Mouse (Mus musculus) midbrain, embryonic 10.5 days (tissue): ENCODE results near the gene Banf1. TPM values are rescaled to one million over a fixed set of nuclear protein-coding genes. Genes with fewer than 3 reads are reported as not detected.
"Not testable (repeated sequence)": the region's sequence is repeated elsewhere in the genome, so short reads cannot be mapped to it uniquely, and the experiment has no call there.

ENCODE experiments used
- DNase-seq: peaks from one replicate; pipeline ENCODE4 v3.0.0-alpha.2; 2017; ENCODE audit warnings: low spot score
- H3K27ac ChIP-seq: fragments of 300-500 bp; sonication (generic); replicated peaks from 2 replicates; pipeline ENCODE4 v1.5.1; 2016; ENCODE audit warnings: mild to moderate bottlenecking
- H3K27me3 ChIP-seq: fragments of 300-500 bp; sonication (generic); 2 replicates; pipeline ENCODE4 v1.6.1; 2016; ENCODE audit warnings: low read depth, mild to moderate bottlenecking; ENCODE audit not compliant: poor library complexity, severe bottlenecking
- H3K36me3 ChIP-seq: fragments of 300-500 bp; sonication (generic); 2 replicates; pipeline ENCODE4 v1.6.1; 2016; ENCODE audit warnings: mild to moderate bottlenecking, moderate library complexity
- H3K4me1 ChIP-seq: fragments of 300-500 bp; sonication (generic); 2 replicates; pipeline ENCODE4 v1.6.1; 2016
- H3K4me3 ChIP-seq: fragments of 300-500 bp; sonication (generic); 2 replicates; pipeline ENCODE4 v1.5.1; 2016; ENCODE audit warnings: mild to moderate bottlenecking, moderate library complexity
- H3K9me3 ChIP-seq: fragments of 300-500 bp; sonication (generic); replicated peaks from 2 replicates; pipeline ENCODE4 v1.6.1; 2016; ENCODE audit warnings: mild to moderate bottlenecking
- WGBS: fragments of 180-500 bp; shearing (Covaris S2); methylation state at CpG from one replicate; pipeline ENCODE4 v1.1.7; 2016; 5-methylcytosine and 5-hydroxymethylcytosine counted together
- polyA plus RNA-seq: library from polyadenylated mRNA; unstranded; fragments of >200 nt; fragmentation: Nextera tagmentation; extraction: Ambion mirVana; gene quantifications from 2 replicates; pipeline ENCODE4 v1.2.1, GENCODE M21; 2016

Gene Banf1
- polyA plus RNA-seq, result 575 and 616 TPM in 2 replicates

DNA sequence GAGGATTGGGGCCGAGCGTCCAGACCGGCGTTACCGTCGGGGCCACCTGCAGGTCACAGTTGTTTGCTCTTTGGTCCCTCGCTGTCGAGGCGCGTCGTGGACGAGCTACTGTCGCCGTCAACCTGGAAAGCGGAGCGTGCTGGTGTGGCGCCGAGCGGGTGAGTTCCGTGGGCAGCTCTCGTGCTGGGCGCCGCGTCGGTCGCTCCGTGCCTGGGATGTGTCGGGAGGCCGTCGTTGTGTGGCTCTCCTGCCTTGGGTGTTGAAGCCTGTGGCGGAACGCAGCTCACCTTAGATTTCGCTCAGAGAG, at the start of gene Banf1:
Gene Banf1 (minus strand): TSS at position 116 of the 307 bp plus-strand sequence.
- peak within 1 kb of the TSS; percentile 86 for H3K4me3 ChIP-seq
- H3K9me3 ChIP-seq, result no peaks in the 10 kb centered on the region
- H3K27ac ChIP-seq, result peak within 1 kb of the TSS; percentile 99
- DNase-seq, result no peak
- peaks cover 66% of the 10 kb centered on the region for H3K36me3 ChIP-seq
- under 1% methylated on average over 33 of the region's 33 CpGs for WGBS
- no peaks in the 10 kb centered on the region for H3K27me3 ChIP-seq
- peaks cover 29% of the 10 kb centered on the region for H3K4me1 ChIP-seq

DNA sequence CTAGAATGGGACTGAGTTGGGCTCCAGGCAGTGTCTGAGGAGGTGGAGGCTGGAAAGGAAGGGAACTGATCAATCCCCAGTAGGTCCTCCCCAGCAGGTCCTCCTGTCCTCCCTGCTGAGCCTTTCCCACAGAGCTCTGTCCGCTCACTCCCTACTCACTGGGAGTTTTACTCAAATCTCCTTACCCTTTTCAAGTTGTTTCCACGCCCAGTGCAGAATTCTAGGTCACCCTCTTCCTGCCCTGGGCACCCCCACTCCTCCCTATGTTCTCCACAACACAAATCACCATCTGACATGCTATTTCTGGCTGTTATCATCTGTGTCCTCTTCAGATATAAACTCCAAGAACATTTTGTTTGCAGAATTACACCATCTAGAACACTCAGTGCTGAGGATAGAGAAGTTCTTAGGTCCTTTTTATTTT, 47.6 kb upstream of the Banf1 start:
- Histone ChIP-seq H3K36me3 (peaks cover 7% of the 10 kb centered on the region; the same call in 1 of the 2 replicates), H3K9me3 (no peaks in the 10 kb centered on the region), H3K27me3 (no peaks in the 10 kb centered on the region), H3K4me1 (peaks cover 4% of the 10 kb centered on the region; the same call in 1 of the 2 replicates), H3K27ac (no peak overlapping the region), H3K4me3 (no peak overlapping the region)
- DNase-seq, result no peak
- WGBS, result 72% methylated on average over 2 of the region's 2 CpGs

DNA sequence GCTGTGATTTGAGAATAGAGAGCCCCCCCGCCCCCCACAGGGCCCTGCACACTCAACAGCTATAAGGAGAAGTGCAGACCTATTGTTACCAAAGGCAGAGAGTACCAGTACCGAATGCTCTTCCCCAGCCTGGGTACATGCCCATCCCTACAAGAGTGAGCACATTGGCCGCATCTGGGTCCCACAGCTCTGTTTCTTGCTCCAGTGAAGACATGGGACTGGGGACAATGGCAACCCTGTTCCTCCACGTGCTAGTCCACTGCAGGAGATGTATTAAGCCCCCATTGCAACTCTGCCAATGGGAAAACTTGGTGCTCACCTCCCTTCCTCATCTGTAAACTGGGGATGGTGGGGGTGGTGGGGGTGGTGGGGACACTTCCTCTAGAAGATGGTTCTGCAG, 46.9 kb upstream of the Banf1 start:
- 83% methylated on average over 4 of the region's 4 CpGs for WGBS

DNA sequence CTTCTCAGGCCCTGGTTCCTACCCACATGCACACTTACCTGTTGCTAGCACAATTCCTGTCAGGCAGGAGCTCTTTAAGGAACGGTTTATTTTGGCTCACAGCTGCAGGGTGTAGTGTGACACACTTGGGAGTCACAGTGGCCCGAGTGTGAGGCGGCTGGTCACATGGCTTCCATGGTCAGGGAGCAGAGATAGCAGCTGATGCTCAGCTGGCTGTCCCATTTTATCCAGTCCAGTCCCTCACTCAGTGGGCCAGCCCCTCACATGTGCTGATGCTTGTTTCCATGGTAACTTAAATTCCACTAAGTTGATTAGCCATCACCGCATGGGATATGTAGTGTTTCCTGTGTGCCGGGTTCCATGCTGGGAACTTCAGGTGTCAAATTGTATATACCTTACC, 45.0 kb upstream of the Banf1 start:
- DNase-seq, result no peak
- H3K36me3 ChIP-seq, result 0 out of 2 replicates have a peak, but pooled peaks cover 4% of the 10 kb centered on the region
- no peaks in the 10 kb centered on the region for H3K27me3 ChIP-seq
- H3K4me1 ChIP-seq, result peaks cover 14% of the 10 kb centered on the region
- 79% methylated on average over 5 of the region's 5 CpGs for WGBS
- no peak overlapping the region for H3K4me3 ChIP-seq
- H3K27ac ChIP-seq, result no peak overlapping the region
- no peaks in the 10 kb centered on the region for H3K9me3 ChIP-seq

More for the DNA sequence above, 46.9 kb upstream of the Banf1 start:
- no peaks in the 10 kb centered on the region for H3K9me3 ChIP-seq
- DNase-seq, result no peak
- H3K36me3 ChIP-seq, result 0 out of 2 replicates have a peak, but pooled peaks cover 8% of the 10 kb centered on the region
- H3K4me3 ChIP-seq, result no peak overlapping the region
- no peaks in the 10 kb centered on the region for H3K27me3 ChIP-seq
- H3K27ac ChIP-seq, result no peak overlapping the region
- peaks cover 4% of the 10 kb centered on the region; the same call in 1 of the 2 replicates for H3K4me1 ChIP-seq

DNA sequence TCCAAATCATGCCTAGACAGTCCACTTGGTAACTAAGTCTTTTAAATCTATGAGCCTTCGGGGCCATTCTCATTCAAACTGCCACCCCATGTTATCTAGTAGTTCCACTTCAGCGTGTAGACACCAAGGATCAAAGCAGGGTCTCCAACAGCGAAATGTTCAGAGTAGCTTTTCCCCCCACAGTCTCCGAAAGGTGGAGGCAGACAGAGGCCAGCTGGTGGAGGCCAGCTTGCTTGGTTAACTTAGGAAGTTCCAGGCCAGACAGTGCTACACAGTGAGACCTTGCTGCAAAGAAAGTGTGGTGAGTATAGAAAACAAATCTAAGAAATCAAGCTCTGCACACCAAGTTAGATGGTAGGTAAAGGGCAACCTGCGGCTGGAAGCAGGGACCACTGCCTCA, 43.7 kb upstream of the Banf1 start:
- Histone ChIP-seq H3K4me1 (peaks cover 20% of the 10 kb centered on the region), H3K4me3 (no peak overlapping the region), H3K9me3 (no peaks in the 10 kb centered on the region), H3K27me3 (no peaks in the 10 kb centered on the region), H3K36me3 (0 out of 2 replicates have a peak, but pooled peaks cover 4% of the 10 kb centered on the region), H3K27ac (no peak overlapping the region)
- no peak for DNase-seq
- WGBS, result 87% methylated on average over 5 of the region's 5 CpGs

DNA sequence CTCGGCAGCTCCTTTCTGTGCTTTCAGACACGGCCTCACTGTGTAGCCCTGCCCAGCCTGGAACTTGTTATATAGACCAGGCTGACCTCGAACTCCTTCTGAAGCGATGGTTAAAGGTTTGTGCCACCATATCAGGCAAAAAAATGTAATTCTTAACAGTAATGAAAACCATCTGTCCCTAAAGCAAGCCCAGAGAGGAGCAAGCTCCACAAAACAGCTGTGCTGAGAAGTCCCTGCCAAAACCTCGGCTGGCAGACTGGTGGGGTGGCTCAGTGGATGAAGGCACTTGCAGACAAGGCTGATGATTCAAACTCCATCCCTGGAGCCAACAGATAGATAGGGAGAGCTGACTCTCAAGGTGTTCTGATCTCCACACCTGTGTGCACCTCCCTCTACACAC, 42.1 kb upstream of the Banf1 start:
- no peaks in the 10 kb centered on the region for H3K9me3 ChIP-seq
- H3K27ac ChIP-seq, result no peak overlapping the region
- DNase-seq, result no peak

DNA sequence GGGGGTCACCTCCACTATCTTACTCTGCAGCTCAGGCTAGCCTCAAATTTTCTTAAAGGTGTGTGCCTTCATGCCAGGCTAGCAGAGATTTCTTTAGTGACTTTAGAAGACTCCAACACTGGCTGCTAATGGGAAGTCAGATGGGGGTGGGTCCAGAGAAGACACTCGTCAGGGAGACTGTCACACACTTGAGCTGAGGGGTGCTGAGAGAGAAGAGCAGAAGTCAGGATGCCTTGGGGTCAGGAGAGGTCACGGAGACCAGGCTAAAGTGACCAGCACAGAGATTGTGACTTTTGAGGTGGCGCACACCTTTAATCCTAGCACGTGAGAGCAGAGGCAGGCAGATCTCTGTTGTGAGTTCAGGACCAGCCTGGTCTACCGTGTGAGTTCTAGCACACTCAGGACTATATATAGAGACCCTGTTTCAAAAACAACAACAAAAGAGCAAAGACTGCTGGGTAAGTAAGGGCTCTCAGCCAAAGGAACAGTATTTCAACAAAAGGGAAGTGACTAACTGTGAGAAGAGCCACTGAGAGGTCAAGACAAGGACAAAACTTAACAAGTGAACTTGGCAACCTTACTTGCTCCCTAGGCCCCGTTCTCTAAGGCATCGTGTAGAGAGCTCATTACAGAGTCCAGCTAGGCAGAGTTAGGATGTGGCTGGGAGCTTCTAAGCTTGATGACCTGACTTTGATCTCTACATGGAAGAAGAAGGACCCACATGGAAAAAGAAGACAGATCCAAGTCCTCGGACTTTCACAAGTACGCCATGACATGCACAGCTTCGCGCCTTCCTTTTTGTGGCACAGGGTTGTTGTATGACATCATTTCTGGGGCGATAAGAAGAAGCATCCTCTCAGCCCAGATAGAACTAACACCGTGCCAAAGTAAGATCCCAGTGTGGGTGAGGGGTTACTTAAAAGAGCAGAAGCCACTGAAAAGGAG, 41.4 kb upstream of the Banf1 start:
- Histone ChIP-seq H3K27me3 (no peaks in the 10 kb centered on the region), H3K4me1 (peaks cover 22% of the 10 kb centered on the region), H3K36me3 (0 out of 2 replicates have a peak, but pooled peaks cover 4% of the 10 kb centered on the region), H3K9me3 (no peaks in the 10 kb centered on the region), H3K27ac (no peak overlapping the region), H3K4me3 (peak overlapping the region; percentile 61; the same call in 1 of the 2 replicates)
- WGBS, result 91% methylated on average over 13 of the region's 13 CpGs
- no peak for DNase-seq

More for the DNA sequence above, 42.1 kb upstream of the Banf1 start:
- no peaks in the 10 kb centered on the region for H3K27me3 ChIP-seq
- H3K4me1 ChIP-seq, result peaks cover 22% of the 10 kb centered on the region
- H3K4me3 ChIP-seq, result no peak overlapping the region
- 0 out of 2 replicates have a peak, but pooled peaks cover 4% of the 10 kb centered on the region for H3K36me3 ChIP-seq
- 84% methylated on average over 5 of the region's 5 CpGs for WGBS

DNA sequence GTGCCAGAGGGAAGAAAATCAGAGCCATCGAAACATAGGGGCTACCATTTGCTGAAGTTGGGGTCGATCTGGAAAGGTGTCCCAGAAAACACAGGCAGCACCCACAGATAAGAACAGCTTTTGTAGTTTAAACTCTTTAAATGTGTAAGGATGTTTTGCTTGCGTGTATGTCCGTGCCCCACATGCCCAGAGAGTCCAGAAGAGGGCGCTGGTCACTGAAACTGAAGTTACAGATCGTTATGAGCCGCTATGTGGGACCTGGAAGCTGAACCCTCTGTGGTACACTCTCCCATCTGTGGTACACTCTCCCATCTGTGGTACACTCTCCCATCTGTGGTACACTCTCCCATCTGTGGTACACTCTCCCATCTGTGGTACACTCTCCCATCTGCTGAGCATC, 40.2 kb upstream of the Banf1 start:
- peak overlapping the region; percentile 87 for H3K27ac ChIP-seq
- H3K36me3 ChIP-seq, result 0 out of 2 replicates have a peak, but pooled peaks cover 4% of the 10 kb centered on the region
- H3K27me3 ChIP-seq, result no peaks in the 10 kb centered on the region
- no peaks in the 10 kb centered on the region for H3K9me3 ChIP-seq
- peak overlapping the region; percentile 61 for H3K4me3 ChIP-seq
- peaks cover 22% of the 10 kb centered on the region for H3K4me1 ChIP-seq
- WGBS, result 22% methylated on average over 7 of the region's 7 CpGs
- peak; percentile 62 for DNase-seq

DNA sequence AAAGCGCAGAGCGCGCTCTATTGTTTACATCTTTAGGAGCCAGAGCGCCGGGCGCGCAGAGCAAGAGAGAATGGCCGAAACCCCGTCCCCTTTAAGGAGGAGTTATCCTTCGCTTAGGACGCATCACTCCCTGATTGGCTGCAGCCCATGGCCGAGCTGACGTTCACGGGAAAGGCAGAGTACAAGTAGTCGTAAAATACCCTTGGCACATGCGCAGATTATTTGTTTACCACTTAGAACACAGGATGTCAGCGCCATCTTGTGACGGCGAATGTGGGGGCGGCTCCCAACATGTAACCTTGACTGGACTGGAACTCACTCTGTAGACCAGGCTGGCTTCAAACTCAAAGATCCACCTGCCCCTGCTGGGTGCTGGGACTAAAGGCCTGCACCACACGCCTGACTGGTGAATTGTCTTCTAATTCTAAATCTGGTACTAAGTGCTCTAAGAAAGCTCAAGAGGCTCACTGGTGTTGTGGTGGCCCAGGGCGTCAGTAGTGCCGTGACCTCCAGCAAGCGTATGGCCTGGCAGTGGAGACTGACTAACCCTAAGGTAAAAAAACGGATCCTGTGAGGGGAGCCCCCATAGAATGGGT, 39.7 kb upstream of the Banf1 start:
- Histone ChIP-seq H3K27ac (peak overlapping the region; percentile 87), H3K4me1 (peaks cover 19% of the 10 kb centered on the region), H3K4me3 (peak overlapping the region; percentile 61)
- 15% methylated on average over 25 of the region's 25 CpGs for WGBS
- not testable (repeated sequence) for H3K27me3 ChIP-seq, H3K36me3 ChIP-seq, H3K9me3 ChIP-seq
- DNase-seq, result peak; percentile 62

DNA sequence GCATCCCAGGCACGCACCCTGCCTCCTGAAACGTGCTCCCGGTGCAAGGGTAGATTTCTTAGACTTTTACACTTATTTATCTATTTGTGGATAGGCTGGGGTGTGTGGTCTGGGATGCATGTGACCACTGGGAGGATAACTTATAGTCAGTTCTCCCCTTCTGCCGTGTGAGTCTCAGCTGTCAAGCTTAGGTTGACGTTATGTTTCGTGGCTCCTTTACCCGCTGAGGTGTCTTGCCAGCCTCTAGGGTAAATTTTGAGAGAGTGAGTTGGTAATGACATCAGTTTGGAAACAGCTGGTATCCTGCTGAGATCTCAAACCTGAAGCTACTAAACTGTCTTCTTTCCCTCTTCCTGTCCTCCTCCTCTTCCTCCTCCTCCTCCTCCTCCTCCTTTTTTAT, 39.0 kb upstream of the Banf1 start:
- H3K27me3 ChIP-seq, result no peaks in the 10 kb centered on the region
- H3K4me1 ChIP-seq, result peaks cover 18% of the 10 kb centered on the region
- no peaks in the 10 kb centered on the region for H3K9me3 ChIP-seq
- DNase-seq, result no peak
- 28% methylated on average over 7 of the region's 7 CpGs for WGBS
- peak overlapping the region; percentile 81 for H3K27ac ChIP-seq
- H3K36me3 ChIP-seq, result 0 out of 2 replicates have a peak, but pooled peaks cover 4% of the 10 kb centered on the region
- peak overlapping the region; percentile 52 for H3K4me3 ChIP-seq

DNA sequence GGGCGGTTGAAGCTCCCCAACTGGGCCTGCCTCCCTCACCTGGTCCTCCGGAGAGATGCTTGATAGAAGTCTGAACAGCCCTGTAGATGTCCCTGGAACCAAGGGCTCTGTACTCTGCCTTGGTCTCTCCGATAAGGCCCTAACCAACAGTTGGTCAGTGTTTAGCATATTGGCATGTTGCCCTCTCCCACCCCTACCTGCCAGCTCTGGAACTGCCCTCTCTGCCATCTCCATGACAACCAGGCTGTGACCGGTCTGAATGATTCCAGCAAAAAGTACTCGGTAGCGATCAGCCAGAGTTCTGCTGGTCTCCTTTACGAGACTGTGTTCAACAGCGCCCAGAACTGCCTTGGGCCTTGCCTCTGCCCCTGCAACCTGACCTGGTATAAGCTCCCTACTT, 35.3 kb upstream of the Banf1 start, which contains the start of gene Tsga10ip:
Gene Tsga10ip (minus strand): TSS at position 234 of the 400 bp plus-strand sequence.
- Histone ChIP-seq H3K4me1 (peaks cover 12% of the 10 kb centered on the region), H3K36me3 (no peaks in the 10 kb centered on the region), H3K27me3 (no peaks in the 10 kb centered on the region), H3K9me3 (no peaks in the 10 kb centered on the region), H3K4me3 (no peak within 1 kb of the TSS), H3K27ac (no peak within 1 kb of the TSS)
- 74% methylated on average over 8 of the region's 8 CpGs for WGBS
- no peak for DNase-seq

DNA sequence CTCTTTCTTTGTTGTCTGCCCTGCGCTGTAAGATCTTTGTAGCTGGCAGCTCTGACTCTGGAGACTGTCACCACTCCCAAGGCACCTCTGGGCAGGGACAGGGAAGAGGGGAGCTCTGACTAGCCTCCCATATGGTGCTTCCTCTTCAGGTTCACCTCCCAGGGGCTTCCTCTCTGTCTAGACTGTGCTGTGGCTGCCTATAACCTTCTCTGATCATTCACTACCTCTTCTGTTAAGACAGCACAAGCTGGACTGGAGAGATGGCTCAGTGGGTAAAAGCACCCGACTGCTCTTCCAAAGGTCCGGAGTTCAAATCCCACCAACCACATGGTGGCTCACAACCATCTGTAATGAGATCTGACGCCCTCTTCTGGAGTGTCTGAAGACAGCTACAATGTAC, 34.1 kb upstream of the Banf1 start:
- not testable (repeated sequence) for DNase-seq, H3K9me3 ChIP-seq, H3K27me3 ChIP-seq, H3K4me3 ChIP-seq, H3K27ac ChIP-seq, H3K4me1 ChIP-seq, H3K36me3 ChIP-seq
- WGBS, result 76% methylated on average over 4 of the region's 4 CpGs

DNA sequence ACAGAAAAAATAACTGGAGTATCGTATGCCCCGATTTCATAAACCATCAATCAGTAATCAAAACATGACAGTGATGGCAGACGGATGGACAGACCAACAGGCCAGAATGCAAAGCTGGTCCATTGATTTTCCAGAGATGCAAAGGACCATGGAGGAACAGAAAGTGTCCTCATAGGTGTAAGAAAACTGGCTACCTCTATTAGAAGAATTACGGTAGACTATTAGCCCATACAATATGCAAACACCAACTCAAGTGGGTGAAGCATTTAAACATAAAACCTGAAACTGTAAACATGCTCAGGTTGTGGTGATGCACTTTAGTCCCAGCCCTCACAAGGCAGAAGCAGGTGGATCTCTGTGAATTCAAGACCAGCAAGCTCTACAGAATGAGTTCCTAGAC, 28.4 kb upstream of the Banf1 start:
- 72% methylated on average over 4 of the region's 4 CpGs for WGBS
- Histone ChIP-seq H3K4me3 (no peak overlapping the region), H3K4me1 (peaks cover 10% of the 10 kb centered on the region), H3K27ac (no peak overlapping the region), H3K9me3 (no peaks in the 10 kb centered on the region), H3K27me3 (no peaks in the 10 kb centered on the region), H3K36me3 (no peaks in the 10 kb centered on the region)
- DNase-seq, result no peak
